Comparison of ENCODE assay signal across 1 mouse cellular context in the genomic region with DNA sequence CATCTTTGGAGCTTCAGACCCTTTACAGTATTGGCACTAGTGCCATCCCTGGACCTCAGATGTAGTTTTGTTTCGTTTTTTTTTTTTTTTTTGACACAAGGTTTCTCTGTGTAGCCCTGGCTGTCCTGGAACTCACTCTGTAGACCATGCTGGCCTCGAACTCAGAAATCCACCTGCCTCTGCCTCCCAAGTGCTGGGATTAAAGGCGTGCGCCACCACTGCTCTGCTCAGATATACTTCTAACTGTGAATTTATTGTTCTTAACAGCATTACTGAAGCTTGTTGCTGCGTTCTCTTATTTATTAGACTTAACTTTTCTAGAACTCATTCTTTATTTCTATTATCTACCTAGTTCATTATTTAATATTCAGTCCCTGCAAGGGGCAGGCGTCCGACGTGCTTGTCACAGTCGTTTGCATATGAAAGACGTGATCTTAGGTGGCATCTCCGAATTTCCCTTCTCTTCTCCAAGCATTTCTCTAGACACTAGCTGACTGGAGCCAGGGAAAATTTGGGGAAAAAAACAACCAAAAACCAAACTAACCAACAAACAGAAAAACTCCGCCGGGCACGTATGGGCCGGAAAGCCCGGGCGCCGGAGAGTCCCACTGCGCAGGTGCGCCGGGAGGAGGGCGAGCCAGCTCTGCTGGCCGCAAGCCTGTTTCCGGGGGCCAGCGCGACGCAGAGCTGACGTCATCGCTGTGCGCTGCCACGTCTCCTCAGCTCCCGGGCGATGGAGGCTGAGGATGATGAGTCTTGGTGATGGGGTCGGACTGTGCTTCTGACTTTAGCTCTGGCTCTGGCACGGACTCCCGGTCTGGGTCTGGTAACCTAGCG.
A peak's percentile ranks its signal among the peaks of the same experiment; 100 is the strongest.
TF ChIP-seq lines count a peak whose summit lies in the region.

No protein-coding gene starts in this region.

TF ChIP-seq in MEL, 35 proteins besides CTCF, POLR2A, EP300 and RAD21 (continued from another document):
- TF ChIP-seq NRF1 (IDR thresholded peaks at IDR 0.05; ENCODE audit: insufficient read depth, low read depth, low read length, poor library complexity, severe bottlenecking) (peak; percentile 88), MAZ (IDR thresholded peaks at IDR 0.05; ENCODE audit: low read depth, low read length) (peak; percentile 100), GATA1 (IDR thresholded peaks at IDR 0.05; ENCODE audit: low read depth, low read length) (no peak), MAFK (IDR thresholded peaks at IDR 0.05; ENCODE audit: borderline replicate concordance, low read depth, low read length) (no peak), USF1 (IDR thresholded peaks at IDR 0.05; ENCODE audit: low read depth, low read length) (no peak), TBP (IDR thresholded peaks at IDR 0.05; ENCODE audit: low read depth, low read length) (peak; percentile 69; the same call in 1 of the 2 replicates), SMC3 (IDR thresholded peaks at IDR 0.05; ENCODE audit: low read depth, low read length) (no peak), NELFE (IDR thresholded peaks at IDR 0.05; ENCODE audit: low read depth, low read length) (peak; percentile 97), CHD2 (IDR thresholded peaks at IDR 0.05; ENCODE audit: low read length) (no peak), MYB (IDR thresholded peaks at IDR 0.05; ENCODE audit: low read depth, low read length) (no peak), MAX (IDR thresholded peaks at IDR 0.05; ENCODE audit: low read length) (peak; percentile 30; the same call in 1 of the 2 replicates), MYC (IDR thresholded peaks at IDR 0.05; ENCODE audit: low read depth, low read length) (no peak), MXI1 (IDR thresholded peaks at IDR 0.05; ENCODE audit: low read depth, low read length) (peak; percentile 94), ZMIZ1 (IDR thresholded peaks at IDR 0.05; ENCODE audit: low read depth, low read length) (peak; percentile 88), BHLHE40 (IDR thresholded peaks at IDR 0.05; ENCODE audit: borderline replicate concordance, low read depth, low read length) (no peak), POLR2AphosphoS2 (IDR thresholded peaks at IDR 0.05; ENCODE audit: low read length) (peak; percentile 85), SIN3A (IDR thresholded peaks at IDR 0.05; ENCODE audit: low read length) (peak; percentile 92), E2F4 (IDR thresholded peaks at IDR 0.05; ENCODE audit: borderline replicate concordance, low read depth, low read length) (no peak), RCOR1 (IDR thresholded peaks at IDR 0.05; ENCODE audit: low read depth, low read length) (no peak), ELF1 (IDR thresholded peaks at IDR 0.05; ENCODE audit: low read depth, low read length) (peak; percentile 94), TCF12 (IDR thresholded peaks at IDR 0.05; ENCODE audit: low read depth, low read length) (peak; percentile 67), HCFC1 (IDR thresholded peaks at IDR 0.05; ENCODE audit: low read depth, low read length) (peak; percentile 93), ZNF384 (IDR thresholded peaks at IDR 0.05; ENCODE audit: low read depth, low read length) (no peak; the same call in 1 of the 2 replicates)
